Mouse (Mus musculus) MEL (cell line): ENCODE data around the gene Dnajb11. TPM values are rescaled to one million over a fixed set of nuclear protein-coding genes. Genes with fewer than 3 reads are reported as not detected.

Source experiments
- DNase-seq: peaks from one replicate; pipeline ENCODE4 v3.0.0; 2011; ENCODE audit warnings: low read depth, low spot score
- H3K27ac ChIP-seq: 2 replicates; pipeline ENCODE4 v1.5.1; 2012; ENCODE audit warnings: low read depth, mild to moderate bottlenecking, control low read depth, low read length, moderate library complexity; ENCODE audit not compliant: control insufficient read depth
- H3K27me3 ChIP-seq, 2 experiments: fragments of 150-350 bp in 1 of 2; sonication (generic) in 1 of 2; 2 replicates each; pipeline ENCODE4 v1.6.1; 2012; ENCODE audit warnings: low read length in 2 of 2, mild to moderate bottlenecking in 2 of 2, improper control_type of control experiment in 1 of 2, moderate library complexity in 1 of 2; ENCODE audit not compliant: insufficient read depth in 2 of 2, control insufficient read depth in 1 of 2
- H3K36me3 ChIP-seq, 2 experiments: 2 replicates each; pipeline ENCODE4 v1.6.1; 2012 to 2014; ENCODE audit warnings: low read length in 2 of 2, improper control_type of control experiment in 1 of 2, inconsistent platforms in 1 of 2, mild to moderate bottlenecking in 1 of 2; ENCODE audit not compliant: insufficient read depth in 2 of 2, control insufficient read depth in 1 of 2
- H3K4me1 ChIP-seq, 2 experiments: fragments of 150-350 bp in 1 of 2; sonication (generic) in 1 of 2; 2 replicates each; pipeline ENCODE4 v1.6.1; 2012; ENCODE audit warnings: low read length in 2 of 2, improper control_type of control experiment in 1 of 2, mild to moderate bottlenecking in 1 of 2; ENCODE audit not compliant: insufficient read depth in 2 of 2, control insufficient read depth in 1 of 2
- H3K4me3 ChIP-seq, 2 experiments: fragments of 150-350 bp in 1 of 2; sonication (generic) in 1 of 2; 2 replicates each; pipeline ENCODE4 v1.5.1; 2012; ENCODE audit warnings: low read depth in 2 of 2, low read length in 2 of 2, mild to moderate bottlenecking in 2 of 2, moderate library complexity in 2 of 2, control low read depth in 1 of 2, improper control_type of control experiment in 1 of 2; ENCODE audit not compliant: control insufficient read depth in 1 of 2, insufficient read depth in 1 of 2
- H3K79me2 ChIP-seq: 2 replicates; pipeline ENCODE4 v1.6.1; 2012; ENCODE audit warnings: mild to moderate bottlenecking, low read length, moderate library complexity; ENCODE audit not compliant: control insufficient read depth, poor library complexity, insufficient read depth
- H3K9ac ChIP-seq: 2 replicates; pipeline ENCODE4 v1.6.1; 2012; ENCODE audit warnings: low read depth, mild to moderate bottlenecking, control low read depth, low read length, moderate library complexity; ENCODE audit not compliant: control insufficient read depth, poor library complexity, severe bottlenecking
- H3K9me3 ChIP-seq: fragments of 150-350 bp; sonication (generic); replicated peaks from 2 replicates; pipeline ENCODE4 v1.6.1; 2012; ENCODE audit warnings: mild to moderate bottlenecking, low read length, improper control_type of control experiment, moderate library complexity; ENCODE audit not compliant: insufficient read depth
- CHD1 ChIP-seq: IDR thresholded peaks from 2 replicates; pipeline ENCODE4 v1.6.1; 2012; ENCODE audit warnings: low read depth, mild to moderate bottlenecking, inconsistent platforms, low read length, improper control_type of control experiment
- CTCF ChIP-seq, 3 experiments: IDR thresholded peaks in 2 of 3; conservative IDR thresholded peaks in 1 of 3; 2 replicates each; pipeline ENCODE4 v1.5.1; 2011 to 2012; ENCODE audit warnings: low read length in 3 of 3, low read depth in 2 of 3, mild to moderate bottlenecking in 2 of 3, improper control_type of control experiment in 1 of 3, inconsistent platforms in 1 of 3, mixed read lengths in 1 of 3, moderate library complexity in 1 of 3; ENCODE audit not compliant: control insufficient read depth in 1 of 3, insufficient read depth in 1 of 3, poor library complexity in 1 of 3, severe bottlenecking in 1 of 3
- ETS1 ChIP-seq: IDR thresholded peaks from 2 replicates; pipeline ENCODE4 v1.6.1; 2012; ENCODE audit warnings: low read depth, mild to moderate bottlenecking, inconsistent platforms, low read length, improper control_type of control experiment, moderate library complexity
- GATA1 ChIP-seq: IDR thresholded peaks from 2 replicates; pipeline ENCODE4 v1.6.1; 2011; ENCODE audit warnings: low read depth, low read length, improper control_type of control experiment
- JUND ChIP-seq: IDR thresholded peaks from 2 replicates; pipeline ENCODE4 v1.6.1; 2011; ENCODE audit warnings: low read depth, mild to moderate bottlenecking, improper control_type of control experiment, low read length
- KAT2A ChIP-seq: conservative IDR thresholded peaks from 2 replicates; pipeline ENCODE4 v1.6.1; 2012; ENCODE audit warnings: low read depth, low read length, improper control_type of control experiment, inconsistent platforms
- MAX ChIP-seq: IDR thresholded peaks from 2 replicates; pipeline ENCODE4 v1.6.1; 2011; ENCODE audit warnings: low read length, improper control_type of control experiment
- MEF2A ChIP-seq: IDR thresholded peaks from 2 replicates; pipeline ENCODE4 v1.6.1; 2014; ENCODE audit warnings: low read depth, mild to moderate bottlenecking, inconsistent platforms, low read length, improper control_type of control experiment; ENCODE audit not compliant: poor library complexity, insufficient replicate concordance, severe bottlenecking; ENCODE audit errors: extremely low read depth
- MYB ChIP-seq: IDR thresholded peaks from 2 replicates; pipeline ENCODE4 v1.6.1; 2011; ENCODE audit warnings: mild to moderate bottlenecking, low read depth, low read length, improper control_type of control experiment
- MYC ChIP-seq: IDR thresholded peaks from 2 replicates; pipeline ENCODE4 v1.6.1; 2011; ENCODE audit warnings: low read depth, mild to moderate bottlenecking, low read length, improper control_type of control experiment, moderate library complexity
- POLR2A ChIP-seq, 2 experiments: IDR thresholded peaks; 2 replicates each; pipeline ENCODE4 v1.6.1; 2011 to 2012; ENCODE audit warnings: low read length in 2 of 2, mild to moderate bottlenecking in 2 of 2, control low read depth in 1 of 2, improper control_type of control experiment in 1 of 2, low read depth in 1 of 2, moderate library complexity in 1 of 2; ENCODE audit not compliant: control insufficient read depth in 1 of 2, insufficient read depth in 1 of 2, poor library complexity in 1 of 2
- RAD21 ChIP-seq: IDR thresholded peaks from 2 replicates; pipeline ENCODE4 v1.6.1; 2011; ENCODE audit warnings: mild to moderate bottlenecking, low read depth, low read length, improper control_type of control experiment
- RCOR1 ChIP-seq: IDR thresholded peaks from 2 replicates; pipeline ENCODE4 v1.6.1; 2012; ENCODE audit warnings: low read depth, mild to moderate bottlenecking, inconsistent platforms, low read length, improper control_type of control experiment
- TBP ChIP-seq: IDR thresholded peaks from 2 replicates; pipeline ENCODE4 v1.8.0; 2011; ENCODE audit warnings: low read depth, low read length, improper control_type of control experiment
- UBTF ChIP-seq: IDR thresholded peaks from 2 replicates; pipeline ENCODE4 v1.6.1; 2012; ENCODE audit warnings: low read depth, mild to moderate bottlenecking, inconsistent platforms, low read length, improper control_type of control experiment, moderate library complexity, borderline replicate concordance; ENCODE audit not compliant: insufficient read depth
- ZKSCAN1 ChIP-seq: IDR thresholded peaks from 2 replicates; pipeline ENCODE4 v1.6.1; 2012; ENCODE audit warnings: low read depth, mild to moderate bottlenecking, inconsistent platforms, low read length, improper control_type of control experiment, moderate library complexity
- ZNF384 ChIP-seq: IDR thresholded peaks from 2 replicates; pipeline ENCODE4 v1.6.1; 2012; ENCODE audit warnings: low read depth, mild to moderate bottlenecking, inconsistent platforms, low read length, improper control_type of control experiment
- polyA plus RNA-seq, 2 experiments: library from polyadenylated mRNA; stranded (reverse) in 1 of 2; unstranded in 1 of 2; fragments of >175 nt in 1 of 2; fragments of >200 nt in 1 of 2; gene quantifications; 2 replicates each; pipeline versions ENCODE4 v1.2.1 to v1.2.4; 2012; ENCODE audit warnings: low replicate concordance in 2 of 2, low read depth in 1 of 2; ENCODE audit not compliant: insufficient read length in 2 of 2, insufficient read depth in 1 of 2, missing spikeins in 1 of 2
- total RNA-seq: library from RNA; depleted of rRNA; stranded (reverse); fragments of 300-350 nt; gene quantifications from 2 replicates; pipeline ENCODE4 v1.2.3, GENCODE M21; 2012

Dnajb11 gene
- total and polyA plus RNA-seq, 3 experiments, result 90.2 to 147 (median 139) TPM

- no peak for DNase-seq
- Histone ChIP-seq H3K36me3 (peaks cover 0 to 14% of the 10 kb centered on the region in 2 experiments; a peak in 2 of 4 replicates), H3K9me3 (no peaks in the 10 kb centered on the region), H3K4me3 (no peak overlapping the region), H3K27ac (no peak overlapping the region), H3K4me1 (peaks cover 0 to 3% of the 10 kb centered on the region in 2 experiments; a peak in 1 of 4 replicates), H3K79me2 (peaks cover 10% of the 10 kb centered on the region; the same call in 1 of the 2 replicates), H3K27me3 (no peaks in the 10 kb centered on the region), H3K9ac (no peak overlapping the region)
- TF ChIP-seq ZNF384 (no peak), MAX (no peak), UBTF (no peak), POLR2A (IDR thresholded peaks at IDR 0.05; ENCODE audit: control insufficient read depth in 1 of 2, insufficient read depth in 1 of 2, low read depth in 1 of 2, low read length in 2 of 2, poor library complexity in 1 of 2) (no peak), TBP (no peak), KAT2A (no peak), RCOR1 (no peak), ETS1 (no peak), ZKSCAN1 (no peak), CTCF (IDR thresholded peaks at IDR 0.05 in 2 of 3, conservative IDR thresholded peaks at IDR 0.05 in 1 of 3; ENCODE audit: control insufficient read depth in 1 of 3, insufficient read depth in 1 of 3, low read depth in 2 of 3, low read length in 3 of 3, poor library complexity in 1 of 3, severe bottlenecking in 1 of 3) (no peak)
These were observed 13.4 kb upstream of the Dnajb11 start for GRCm38 (mm10) chr16:22844061-22844801.

DNA sequence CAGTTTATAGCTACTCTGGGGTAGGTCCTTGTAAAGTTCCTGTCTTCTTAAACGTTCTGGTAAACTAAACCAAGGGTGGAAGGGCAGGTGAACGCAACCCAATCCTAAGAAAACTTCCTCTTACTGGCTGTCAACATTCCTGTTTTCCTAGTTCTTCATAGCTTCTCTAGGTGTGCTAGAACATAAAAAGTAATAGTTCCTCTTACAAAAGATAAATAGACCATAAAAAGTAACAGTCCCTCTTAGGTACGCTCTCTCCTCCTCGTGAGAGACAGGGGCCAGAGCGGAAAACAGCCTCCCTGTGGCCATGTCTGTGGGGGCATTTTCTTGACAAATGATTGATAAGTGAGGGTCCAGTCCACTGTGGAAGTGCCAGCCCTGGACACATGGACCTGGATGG is 12.8 kb upstream of the Dnajb11 start:
- peaks cover 12% of the 10 kb centered on the region; the same call in 1 of the 2 replicates for H3K79me2 ChIP-seq
- H3K27me3 ChIP-seq, result no peaks in the 10 kb centered on the region
- H3K9ac ChIP-seq, result no peak overlapping the region
- H3K4me3 ChIP-seq, result no peak overlapping the region
- no peaks in the 10 kb centered on the region for H3K9me3 ChIP-seq
- H3K4me1 ChIP-seq, result peaks cover 0 to 3% of the 10 kb centered on the region in 2 experiments; a peak in 1 of 4 replicates
- no peak for DNase-seq
- peaks cover 0 to 13% of the 10 kb centered on the region in 2 experiments; a peak in 2 of 4 replicates for H3K36me3 ChIP-seq
- TF ChIP-seq MYC (no peak), MEF2A (no peak), MYB (no peak), CTCF (IDR thresholded peaks at IDR 0.05 in 2 of 3, conservative IDR thresholded peaks at IDR 0.05 in 1 of 3; ENCODE audit: control insufficient read depth in 1 of 3, insufficient read depth in 1 of 3, low read depth in 2 of 3, low read length in 3 of 3, poor library complexity in 1 of 3, severe bottlenecking in 1 of 3) (no peak), CHD1 (no peak), MAX (no peak), JUND (no peak), RAD21 (no peak), GATA1 (no peak)
- no peak overlapping the region for H3K27ac ChIP-seq
